14 mouse cellular contexts compared by ENCODE assay signal in the genomic region with DNA sequence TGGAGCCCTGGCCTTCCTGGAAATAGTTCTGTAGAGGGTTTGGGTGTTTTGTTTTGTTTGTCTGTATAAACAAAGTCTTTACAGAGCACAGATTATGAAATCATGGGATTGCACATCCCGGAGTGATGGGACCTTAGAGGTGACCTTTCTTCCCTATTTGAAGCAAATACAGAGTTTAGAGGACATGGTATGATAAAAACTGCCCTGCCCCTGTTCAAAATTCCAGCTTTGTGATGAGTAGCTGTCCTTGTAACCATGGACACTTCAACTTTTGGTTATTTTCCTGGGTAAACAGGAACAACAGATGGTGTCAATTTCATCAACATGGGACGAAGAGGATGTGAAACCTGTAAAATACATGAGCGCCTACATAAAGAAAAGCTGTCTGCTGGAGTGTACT. TPM values are rescaled to one million over a fixed set of nuclear protein-coding genes. Genes with fewer than 3 reads are reported as not detected.
DNase-seq lines count a peak whose midpoint lies in the region; ATAC-seq and TF ChIP-seq lines count a peak whose summit lies in the region.
"Had no signal": no experiment of that assay in that cellular context is flagged by ENCODE, and none has a peak within 500 bp of the region (broad histone marks: within the 10 kb centered on the region; RNA-seq: fewer than 3 reads in every experiment).

No protein-coding gene starts in this region.

- H3K4me1 ChIP-seq in hindbrain, embryonic 15.5 days (replicated peaks) = peaks cover 36% of the 10 kb centered on the region
- H3K4me1 ChIP-seq in hindbrain, embryonic 10.5 days (replicated peaks) = peaks cover 31% of the 10 kb centered on the region
- H3K4me1 ChIP-seq in MEL (ENCODE audit: control insufficient read depth in 1 of 2, insufficient read depth in 2 of 2, low read length in 2 of 2) = peaks cover 0 to 12% of the 10 kb centered on the region in 2 experiments; a peak in 3 of 4 replicates
- peaks cover 29% of the 10 kb centered on the region for H3K4me1 ChIP-seq in limb, embryonic 10.5 days
- H3K4me1 ChIP-seq in megakaryocyte, embryonic 14.5 days = peaks cover 33% of the 10 kb centered on the region

- H3K9me3 ChIP-seq in hindbrain, embryonic 15.5 days = no peaks in the 10 kb centered on the region
- no peaks in the 10 kb centered on the region for H3K9me3 ChIP-seq in hindbrain, embryonic 10.5 days
- no peaks in the 10 kb centered on the region for H3K9me3 ChIP-seq in MEL (replicated peaks; ENCODE audit: insufficient read depth, low read length)
- H3K9me3 ChIP-seq in limb, embryonic 10.5 days (replicated peaks) = no peaks in the 10 kb centered on the region
- H3K9me3 ChIP-seq in megakaryocyte, embryonic 14.5 days = no peaks in the 10 kb centered on the region
- H3K9me3 ChIP-seq: embryonic facial prominence, embryonic 15.5 days had no signal

- no peak for TF ChIP-seq POLR2A in MEL (IDR thresholded peaks at IDR 0.05; ENCODE audit: control insufficient read depth in 1 of 2, insufficient read depth in 1 of 2, low read depth in 1 of 2, low read length in 2 of 2, poor library complexity in 1 of 2)

- TF ChIP-seq RAD21 in MEL (IDR thresholded peaks at IDR 0.05; ENCODE audit: low read depth, low read length) = no peak

- H3K79me2 ChIP-seq in MEL (ENCODE audit: control insufficient read depth, insufficient read depth, low read length, poor library complexity) = peaks cover 46% of the 10 kb centered on the region

- no peak overlapping the region for H3K4me3 ChIP-seq in hindbrain, embryonic 15.5 days
- no peak overlapping the region for H3K4me3 ChIP-seq in hindbrain, embryonic 10.5 days
- peak overlapping the region in 1 of 2 experiments; percentile 84; a peak in 1 of 4 replicates for H3K4me3 ChIP-seq in MEL (ENCODE audit: control insufficient read depth in 1 of 2, insufficient read depth in 1 of 2, low read depth in 2 of 2, low read length in 2 of 2)
- peak overlapping the region; percentile 100; the same call in 1 of the 2 replicates for H3K4me3 ChIP-seq in limb, embryonic 10.5 days
- peak overlapping the region; percentile 96 for H3K4me3 ChIP-seq in megakaryocyte, embryonic 14.5 days (replicated peaks)

- 0 out of 2 replicates have a peak overlapping the region, but pooled peaks have one; percentile 74 for H3K4me2 ChIP-seq in hindbrain, embryonic 15.5 days

- no peak for TF ChIP-seq EP300 in MEL (IDR thresholded peaks at IDR 0.05; ENCODE audit: low read depth in 1 of 2, low read length in 2 of 2)

- no peak overlapping the region for H3K9ac ChIP-seq in hindbrain, embryonic 15.5 days
- H3K9ac ChIP-seq in MEL (ENCODE audit: control insufficient read depth, low read depth, low read length, poor library complexity, severe bottlenecking) = peak overlapping the region; percentile 89; the same call in 1 of the 2 replicates

- no peaks in the 10 kb centered on the region for H3K36me3 ChIP-seq in hindbrain, embryonic 15.5 days
- peaks cover 19% of the 10 kb centered on the region for H3K36me3 ChIP-seq in hindbrain, embryonic 10.5 days
- peaks cover 0 to 25% of the 10 kb centered on the region in 2 experiments; a peak in 2 of 4 replicates for H3K36me3 ChIP-seq in MEL (ENCODE audit: control insufficient read depth in 1 of 2, insufficient read depth in 2 of 2, low read length in 2 of 2)
- H3K36me3 ChIP-seq in limb, embryonic 10.5 days = peaks cover 16% of the 10 kb centered on the region; the same call in 1 of the 2 replicates
- peaks cover 18% of the 10 kb centered on the region for H3K36me3 ChIP-seq in megakaryocyte, embryonic 14.5 days (replicated peaks; ENCODE audit: low read length)
- H3K36me3 ChIP-seq: embryonic facial prominence, embryonic 15.5 days had no signal

- ATAC-seq in hindbrain, embryonic 15.5 days (ENCODE audit: low FRiP score, low read depth) = no peak

- no peak for TF ChIP-seq CTCF in MEL (IDR thresholded peaks at IDR 0.05 in 2 of 3, conservative IDR thresholded peaks at IDR 0.05 in 1 of 3; ENCODE audit: control insufficient read depth in 1 of 3, insufficient read depth in 1 of 3, low read depth in 2 of 3, low read length in 3 of 3, poor library complexity in 1 of 3, severe bottlenecking in 1 of 3)

- H3K27me3 ChIP-seq in hindbrain, embryonic 15.5 days = no peaks in the 10 kb centered on the region
- H3K27me3 ChIP-seq in hindbrain, embryonic 10.5 days (ENCODE audit: insufficient read depth, poor library complexity, severe bottlenecking) = no peaks in the 10 kb centered on the region
- H3K27me3 ChIP-seq in MEL (ENCODE audit: control insufficient read depth in 1 of 2, insufficient read depth in 2 of 2, low read length in 2 of 2) = no peaks in the 10 kb centered on the region
- H3K27me3 ChIP-seq in limb, embryonic 10.5 days (ENCODE audit: low read depth, poor library complexity, severe bottlenecking) = no peaks in the 10 kb centered on the region
- H3K27me3 ChIP-seq in megakaryocyte, embryonic 14.5 days (replicated peaks) = no peaks in the 10 kb centered on the region
- H3K27me3 ChIP-seq: embryonic facial prominence, embryonic 15.5 days had no signal

- no peak overlapping the region for H3K27ac ChIP-seq in hindbrain, embryonic 15.5 days (replicated peaks)
- no peak overlapping the region for H3K27ac ChIP-seq in hindbrain, embryonic 10.5 days
- H3K27ac ChIP-seq in MEL (ENCODE audit: control insufficient read depth, low read depth, low read length) = no peak overlapping the region
- H3K27ac ChIP-seq in limb, embryonic 10.5 days = no peak overlapping the region

- no peak for DNase-seq in hindbrain, embryonic 10.5 days (ENCODE audit: low spot score)
- DNase-seq in MEL (ENCODE audit: low read depth, low spot score) = no peak
- no peak for DNase-seq in limb, embryonic 10.5 days (ENCODE audit: low spot score)
- no peak for DNase-seq in thymus, postnatal 14 days
- no peak for DNase-seq in thymus, postnatal 25 days
- no peak for DNase-seq in c-Kit-positive CD71-positive TER-119-positive erythroid progenitor cells, embryonic 14.5 days (ENCODE audit: low spot score)
- DNase-seq: cerebellum, adult 11-12 months; gastrocnemius, postnatal 10 days; kidney, postnatal 4 days; left cerebral cortex, postnatal 4 days; thymus, adult 18-20 months had no signal

- WGBS in hindbrain, embryonic 15.5 days = 89% methylated on average over 3 of the region's 3 CpGs
- 93% methylated on average over 3 of the region's 3 CpGs for WGBS in hindbrain, embryonic 10.5 days
- 95% methylated on average over 3 of the region's 3 CpGs for WGBS in limb, embryonic 10.5 days

TF ChIP-seq in MEL, 35 proteins besides CTCF, POLR2A, EP300 and RAD21 (continues in another document):
- no peak for TF ChIP-seq SIN3A (IDR thresholded peaks at IDR 0.05; ENCODE audit: low read length)
- TF ChIP-seq MEF2A (IDR thresholded peaks at IDR 0.05; ENCODE audit: extremely low read depth, insufficient replicate concordance, low read depth, low read length, poor library complexity, severe bottlenecking) = no peak
- no peak for TF ChIP-seq USF1 (IDR thresholded peaks at IDR 0.05; ENCODE audit: low read depth, low read length)
- TF ChIP-seq MYB (IDR thresholded peaks at IDR 0.05; ENCODE audit: low read depth, low read length) = no peak
- TF ChIP-seq KAT2A (conservative IDR thresholded peaks at IDR 0.05; ENCODE audit: low read depth, low read length) = no peak
- no peak for TF ChIP-seq CHD2 (IDR thresholded peaks at IDR 0.05; ENCODE audit: low read length)
- TF ChIP-seq MYC (IDR thresholded peaks at IDR 0.05; ENCODE audit: low read depth, low read length) = no peak
- no peak for TF ChIP-seq NRF1 (IDR thresholded peaks at IDR 0.05; ENCODE audit: insufficient read depth, low read depth, low read length, poor library complexity, severe bottlenecking)
- TF ChIP-seq ZC3H11A (IDR thresholded peaks at IDR 0.05; ENCODE audit: low read depth, low read length) = no peak
- TF ChIP-seq E2F4 (IDR thresholded peaks at IDR 0.05; ENCODE audit: borderline replicate concordance, low read depth, low read length) = no peak
- TF ChIP-seq GABPA (IDR thresholded peaks at IDR 0.05; ENCODE audit: low read depth, low read length) = no peak
- TF ChIP-seq TBP (IDR thresholded peaks at IDR 0.05; ENCODE audit: low read depth, low read length) = no peak
- no peak for TF ChIP-seq POLR2AphosphoS2 (IDR thresholded peaks at IDR 0.05; ENCODE audit: low read length)
- no peak for TF ChIP-seq CHD1 (IDR thresholded peaks at IDR 0.05; ENCODE audit: low read depth, low read length)
- no peak for TF ChIP-seq GATA1 (IDR thresholded peaks at IDR 0.05; ENCODE audit: low read depth, low read length)

RNA-seq across cellular contexts. Expression of gene Ankrd11, which starts 1.9 kb away (rescaled TPM):
- polyA plus RNA-seq in hindbrain, embryonic 15.5 days (2015; fragmentation: Nextera tagmentation; extraction: Ambion mirVana) = 65.3 and 70.8 TPM in 2 replicates
- 31.4 and 34.3 TPM in 2 replicates for polyA plus RNA-seq in hindbrain, embryonic 10.5 days (2016; fragmentation: Nextera tagmentation; extraction: Ambion mirVana)
- 49.2 and 57.8 TPM in 2 replicates for total RNA-seq in MEL (2012; rRNA removed)
- 100 to 1,000 TPM in 1 of 2 experiments, 10 to 100 TPM in 1; 87.7 to 235 TPM for polyA plus RNA-seq in MEL (2012; ENCODE audit: insufficient read depth in 1 of 2, insufficient read length in 2 of 2, low read depth in 1 of 2, low replicate concordance in 2 of 2, missing spikeins in 1 of 2)
- 54.8 and 63.9 TPM in 2 replicates for polyA plus RNA-seq in limb, embryonic 10.5 days (2016; fragmentation: Nextera tagmentation; extraction: Ambion mirVana)
- 46.9 and 49.4 TPM in 2 replicates for polyA plus RNA-seq in megakaryocyte, embryonic 14.5 days (2012; ENCODE audit: insufficient read depth, low replicate concordance)

RNA-seq across cellular contexts. Expression of gene Spg7, which starts 18.8 kb away (rescaled TPM):
- polyA plus RNA-seq in hindbrain, embryonic 15.5 days (2015; fragmentation: Nextera tagmentation; extraction: Ambion mirVana) = 43.3 and 49.1 TPM in 2 replicates
- 56.6 and 58.2 TPM in 2 replicates for polyA plus RNA-seq in hindbrain, embryonic 10.5 days (2016; fragmentation: Nextera tagmentation; extraction: Ambion mirVana)
- 28.9 and 32.0 TPM in 2 replicates for total RNA-seq in MEL (2012; rRNA removed)
- 10 to 100 TPM in 1 of 2 experiments, not detected in 1; 36.0 TPM for polyA plus RNA-seq in MEL (2012; ENCODE audit: insufficient read depth in 1 of 2, insufficient read length in 2 of 2, low read depth in 1 of 2, low replicate concordance in 2 of 2, missing spikeins in 1 of 2)
- polyA plus RNA-seq in limb, embryonic 10.5 days (2016; fragmentation: Nextera tagmentation; extraction: Ambion mirVana) = 57.8 and 60.5 TPM in 2 replicates
- 9.5 and 14.6 TPM in 2 replicates for polyA plus RNA-seq in megakaryocyte, embryonic 14.5 days (2012; ENCODE audit: insufficient read depth, low replicate concordance)

RNA-seq across cellular contexts. Expression of gene Rpl13, which starts 58.2 kb away (rescaled TPM):
- 632 and 725 TPM in 2 replicates for polyA plus RNA-seq in hindbrain, embryonic 15.5 days (2015; fragmentation: Nextera tagmentation; extraction: Ambion mirVana)
- 1,248 and 1,330 TPM in 2 replicates for polyA plus RNA-seq in hindbrain, embryonic 10.5 days (2016; fragmentation: Nextera tagmentation; extraction: Ambion mirVana)
- 2,918 and 3,113 TPM in 2 replicates for total RNA-seq in MEL (2012; rRNA removed)
- 1,000 to 10,000 TPM in 1 of 2 experiments, not detected in 1; 1,306 TPM for polyA plus RNA-seq in MEL (2012; ENCODE audit: insufficient read depth in 1 of 2, insufficient read length in 2 of 2, low read depth in 1 of 2, low replicate concordance in 2 of 2, missing spikeins in 1 of 2)
- 1,397 and 1,583 TPM in 2 replicates for polyA plus RNA-seq in limb, embryonic 10.5 days (2016; fragmentation: Nextera tagmentation; extraction: Ambion mirVana)
- 3,221 and 4,089 TPM in 2 replicates for polyA plus RNA-seq in megakaryocyte, embryonic 14.5 days (2012; ENCODE audit: insufficient read depth, low replicate concordance)

Comparison
In these comparisons a context has a peak if more than half of its experiments do, and no peak if none do; other contexts are left out.
1. H3K4me3 ChIP-seq: peak in limb, embryonic 10.5 days (single experiment) and megakaryocyte, embryonic 14.5 days (single experiment); none in hindbrain, embryonic 15.5 days (single experiment) and hindbrain, embryonic 10.5 days (single experiment).